Mouse (Mus musculus) heart, postnatal 10 days (tissue): ENCODE results near the gene Utf1. TPM values are rescaled to one million over a fixed set of nuclear protein-coding genes. Genes with fewer than 3 reads are reported as not detected.

Experiments
- DNase-seq, 2 experiments: peaks; one replicate each; pipeline ENCODE4 v3.0.0; 2021
- intact Hi-C: fragments of 180-260 bp; cut with DNase I; formaldehyde crosslinking; loops from one replicate; pipeline ENCODE4 v1.15.1; 2025
- total RNA-seq, 2 experiments: library from RNA; stranded (reverse); gene quantifications; 2 replicates each; pipeline ENCODE4 v1.2.3; 2021

The Utf1 gene
- not detected for total RNA-seq

GRCm38 (mm10) chr7:139943674-139944281 is at the start of gene Utf1:
Gene Utf1, plus strand, starts transcription at chr7:139943789.
- intact Hi-C loops: no loop called here
- peak; percentile 18 to 28 for DNase-seq

GRCm38 (mm10) chr7:139894655-139895557 is 48.7 kb upstream of the Utf1 start, which contains the start of gene Kndc1:
Gene Kndc1, plus strand, starts transcription at chr7:139894696.
- intact Hi-C loops: no loop called here

GRCm38 (mm10) chr7:139896271-139896670 is 47.3 kb upstream of the Utf1 start:
- intact Hi-C loops: no loop called here
- no peak for DNase-seq

More at GRCm38 (mm10) chr7:139894655-139895557, 48.7 kb upstream of the Utf1 start, which contains the start of gene Kndc1:
- DNase-seq: peak; percentile 27 to 35

GRCm38 (mm10) chr7:139896796-139897195 is 46.8 kb upstream of the Utf1 start:
- DNase-seq: no peak
- intact Hi-C loops: no loop called here

GRCm38 (mm10) chr7:139898606-139899005 is 45.0 kb upstream of the Utf1 start:
- intact Hi-C loops: no loop called here
- no peak for DNase-seq

- intact Hi-C loops: no loop called here
- no peak for DNase-seq
These were observed 44.1 kb upstream of the Utf1 start for GRCm38 (mm10) chr7:139899505-139899904.

- no peak for DNase-seq
- intact Hi-C loops: no loop called here
These were observed 43.1 kb upstream of the Utf1 start for GRCm38 (mm10) chr7:139900456-139900855.

- DNase-seq: peak in 1 of 2 experiments; percentile 7
- intact Hi-C loops: no loop called here
These were observed 42.7 kb upstream of the Utf1 start for GRCm38 (mm10) chr7:139900896-139901295.

GRCm38 (mm10) chr7:139901981-139902380 is 41.6 kb upstream of the Utf1 start:
- no peak for DNase-seq
- intact Hi-C loops: no loop called here

- intact Hi-C loops: loop anchor here (2.0 to 5.0 kb wide), 2 partner anchors 90 to 157 kb away; no protein-coding TSS in a partner anchor
- no peak for DNase-seq
These were observed 38.3 kb upstream of the Utf1 start for GRCm38 (mm10) chr7:139905261-139905660.

- intact Hi-C loops: loop anchor here (2.0 to 5.0 kb wide), 2 partner anchors 89 to 157 kb away; no protein-coding TSS in a partner anchor
- DNase-seq: peak; percentile 36 to 55
These were observed 37.9 kb upstream of the Utf1 start for GRCm38 (mm10) chr7:139905661-139906060.

GRCm38 (mm10) chr7:139908176-139908575 is 35.4 kb upstream of the Utf1 start:
- intact Hi-C loops: loop anchor here (5.0 kb wide), 1 partner anchor 154 kb away; no protein-coding TSS in a partner anchor
- DNase-seq: peak in 1 of 2 experiments; percentile 6

GRCm38 (mm10) chr7:139909469-139909868 is 34.1 kb upstream of the Utf1 start:
- DNase-seq: no peak
- intact Hi-C loops: loop anchor here (5.0 kb wide), 1 partner anchor 153 kb away; no protein-coding TSS in a partner anchor

- no peak for DNase-seq
- intact Hi-C loops: no loop called here
These were observed 33.3 kb upstream of the Utf1 start for GRCm38 (mm10) chr7:139910204-139910835.

- no peak for DNase-seq
- intact Hi-C loops: no loop called here
These were observed 29.2 kb upstream of the Utf1 start for GRCm38 (mm10) chr7:139914141-139915047.

- no peak for DNase-seq
- intact Hi-C loops: no loop called here
These were observed 27.8 kb upstream of the Utf1 start for GRCm38 (mm10) chr7:139915646-139916257.

- no peak for DNase-seq
These were observed 27.2 kb upstream of the Utf1 start for GRCm38 (mm10) chr7:139916345-139916744.

GRCm38 (mm10) chr7:139918262-139918661 is 25.3 kb upstream of the Utf1 start:
- DNase-seq: no peak
- intact Hi-C loops: no loop called here

More at GRCm38 (mm10) chr7:139916345-139916744, 27.2 kb upstream of the Utf1 start:
- intact Hi-C loops: no loop called here

GRCm38 (mm10) chr7:139930732-139931131 is 12.9 kb upstream of the Utf1 start:
- intact Hi-C loops: no loop called here
- peak; percentile 45 to 48 for DNase-seq
